ENCODE assay signal across 23 mouse cellular contexts in genomic region chr6:127676866-127677265, GRCm38 (mm10).
DNase-seq lines count a peak whose midpoint lies in the region; ATAC-seq lines count a peak whose summit lies in the region.
"Had no signal": no experiment of that assay in that cellular context is flagged by ENCODE, and none has a peak within 500 bp of the region (broad histone marks: within the 10 kb centered on the region; RNA-seq: fewer than 3 reads in every experiment).

No protein-coding gene starts in this region.

- no peak overlapping the region for H3K4me2 ChIP-seq in neural tube, embryonic 11.5 days (ENCODE audit: low read depth)
- H3K4me2 ChIP-seq: forebrain, embryonic 13.5 days; heart, embryonic 15.5 days; intestine, embryonic 15.5 days; liver, embryonic 11.5 days; midbrain, embryonic 11.5 days had no signal

- 0 out of 2 replicates have a peak, but pooled peaks cover 3% of the 10 kb centered on the region for H3K4me1 ChIP-seq in neural tube, embryonic 11.5 days (ENCODE audit: control insufficient read depth, insufficient read depth, low read length)
- H3K4me1 ChIP-seq: forebrain, embryonic 13.5 days; heart, embryonic 15.5 days had no signal

- no peak for DNase-seq in frontal cortex, adult 2 months (ENCODE audit: extremely low spot score in 1 of 2, low spot score in 1 of 2)
- DNase-seq in neural tube, embryonic 11.5 days (ENCODE audit: low spot score), result peak; percentile 47
- no peak for DNase-seq in neural tube, embryonic 10.5 days (ENCODE audit: extremely low spot score, low spot score)
- DNase-seq in mesoderm, embryonic 11.5 days (ENCODE audit: low read depth, low spot score), result peak; percentile 27
- peak; percentile 56 for DNase-seq in retina, postnatal 1 day
- DNase-seq in testis, postnatal 14 days (ENCODE audit: low spot score), result no peak
- DNase-seq: adrenal gland, adult 2 months; cerebellum, adult 11-12 months; cerebellum, postnatal 25 days; heart, postnatal 4 days; kidney, adult 8-10 months; kidney, postnatal 10 days; liver, postnatal 0 days; lung, postnatal 10 days; right cerebral cortex, postnatal 25 days; thymus, adult 2 months had no signal

- H3K4me3 ChIP-seq in neural tube, embryonic 11.5 days (ENCODE audit: low read depth, low read length), result no peak overlapping the region
- H3K4me3 ChIP-seq: forebrain, embryonic 13.5 days; heart, embryonic 15.5 days; intestine, embryonic 15.5 days had no signal

- 62% methylated on average over 11 of the region's 11 CpGs for WGBS in neural tube, embryonic 11.5 days

- H3K9me3 ChIP-seq in neural tube, embryonic 11.5 days (ENCODE audit: control insufficient read depth, low read length), result no peaks in the 10 kb centered on the region
- H3K9me3 ChIP-seq: forebrain, embryonic 13.5 days; heart, embryonic 15.5 days; intestine, embryonic 15.5 days had no signal

- no peaks in the 10 kb centered on the region for H3K27me3 ChIP-seq in neural tube, embryonic 11.5 days (ENCODE audit: control insufficient read depth, insufficient read depth, low read length)
- H3K27me3 ChIP-seq: intestine, embryonic 15.5 days had no signal

- ATAC-seq in frontal cortex, adult (ENCODE audit: low TSS enrichment), result peak; percentile 24; the same call in 1 of the 2 replicates
- ATAC-seq in neural tube, embryonic 11.5 days (ENCODE audit: insufficient read depth, low FRiP score, low TSS enrichment), result peak; percentile 31; the same call in 1 of the 2 replicates
- ATAC-seq in monocyte, adult 5-6 weeks (replicated peaks; ENCODE audit: insufficient number of reproducible peaks, low FRiP score, low TSS enrichment, poor library complexity, severe bottlenecking), result no peak
- ATAC-seq: forebrain, embryonic 13.5 days; intestine, embryonic 15.5 days; liver, postnatal 0 days had no signal

- no peaks in the 10 kb centered on the region for H3K36me3 ChIP-seq in neural tube, embryonic 11.5 days (ENCODE audit: control insufficient read depth, insufficient read depth, low read length)
- H3K36me3 ChIP-seq: heart, embryonic 15.5 days; intestine, embryonic 15.5 days had no signal

- no peak overlapping the region for H3K27ac ChIP-seq in neural tube, embryonic 11.5 days (ENCODE audit: low read depth, low read length)
- H3K27ac ChIP-seq: forebrain, embryonic 13.5 days; heart, embryonic 15.5 days; intestine, embryonic 15.5 days had no signal

- H3K9ac ChIP-seq in neural tube, embryonic 11.5 days (ENCODE audit: low read length), result no peak overlapping the region
- H3K9ac ChIP-seq: forebrain, embryonic 13.5 days; heart, embryonic 15.5 days; intestine, embryonic 15.5 days; liver, postnatal 0 days had no signal

Comparison
In these comparisons a context has a peak if more than half of its experiments do, and no peak if none do; other contexts are left out.
1. DNase-seq: peak in neural tube, embryonic 11.5 days (single experiment), mesoderm, embryonic 11.5 days (single experiment) and retina, postnatal 1 day (single experiment); none in frontal cortex, adult 2 months (0 of 2), neural tube, embryonic 10.5 days (single experiment) and testis, postnatal 14 days (single experiment).